24 mouse cellular contexts compared by ENCODE assay signal in genomic region chr5:140373711-140374110, GRCm38 (mm10). TPM values are rescaled to one million over a fixed set of nuclear protein-coding genes. Genes with fewer than 3 reads are reported as not detected.
DNase-seq lines count a peak whose midpoint lies in the region; ATAC-seq and TF ChIP-seq lines count a peak whose summit lies in the region.
"Had no signal": no experiment of that assay in that cellular context is flagged by ENCODE, and none has a peak within 500 bp of the region (broad histone marks: within the 10 kb centered on the region; RNA-seq: fewer than 3 reads in every experiment).

No protein-coding gene starts in this region.

- no peak overlapping the region for H3K9ac ChIP-seq in liver, adult 2 months (ENCODE audit: low read depth, low read length)
- no peak overlapping the region for H3K9ac ChIP-seq in midbrain, embryonic 11.5 days (ENCODE audit: low read length)
- no peak overlapping the region for H3K9ac ChIP-seq in midbrain, embryonic 13.5 days (replicated peaks)
- H3K9ac ChIP-seq: forebrain, embryonic 13.5 days; heart, embryonic 12.5 days; heart, embryonic 15.5 days had no signal

- no peak overlapping the region for H3K4me2 ChIP-seq in midbrain, embryonic 11.5 days
- no peak overlapping the region for H3K4me2 ChIP-seq in midbrain, embryonic 13.5 days (replicated peaks)
- H3K4me2 ChIP-seq: forebrain, embryonic 13.5 days; heart, embryonic 12.5 days; heart, embryonic 15.5 days; hindbrain, embryonic 13.5 days had no signal

- TF ChIP-seq CTCF in liver, adult 2 months (IDR thresholded peaks at IDR 0.05; ENCODE audit: low read depth, low read length), result no peak
- no peak for TF ChIP-seq CTCF in bone marrow, adult 2 months (IDR thresholded peaks at IDR 0.05; ENCODE audit: control insufficient read depth, insufficient read depth, low read length)

- H3K27me3 ChIP-seq in liver, adult 2 months (ENCODE audit: control insufficient read depth, insufficient read depth, low read length), result no peaks in the 10 kb centered on the region
- H3K27me3 ChIP-seq in midbrain, embryonic 11.5 days (ENCODE audit: control insufficient read depth, insufficient read depth, low read length), result no peaks in the 10 kb centered on the region
- H3K27me3 ChIP-seq in midbrain, embryonic 13.5 days, result no peaks in the 10 kb centered on the region
- H3K27me3 ChIP-seq: forebrain, embryonic 13.5 days; heart, embryonic 12.5 days; heart, embryonic 15.5 days; hindbrain, embryonic 13.5 days had no signal

- peaks cover 36% of the 10 kb centered on the region for H3K4me1 ChIP-seq in liver, adult 2 months (ENCODE audit: control insufficient read depth, insufficient read depth, low read length)
- H3K4me1 ChIP-seq in midbrain, embryonic 11.5 days (ENCODE audit: control insufficient read depth, insufficient read depth, low read length), result no peaks in the 10 kb centered on the region
- H3K4me1 ChIP-seq in midbrain, embryonic 13.5 days (replicated peaks), result peaks cover 4% of the 10 kb centered on the region; the same call in 1 of the 2 replicates
- H3K4me1 ChIP-seq in bone marrow, adult 2 months (ENCODE audit: control insufficient read depth, insufficient read depth, low read length), result peaks cover 3% of the 10 kb centered on the region

- no peak for ATAC-seq in midbrain, embryonic 11.5 days (ENCODE audit: low FRiP score)
- no peak for ATAC-seq in midbrain, embryonic 13.5 days
- ATAC-seq: CD4-positive, CD25-positive, alpha-beta regulatory T cell, adult 4 months; forebrain, embryonic 13.5 days; forebrain, embryonic 16.5 days had no signal

- no peaks in the 10 kb centered on the region for H3K36me3 ChIP-seq in liver, adult 2 months (ENCODE audit: control insufficient read depth, insufficient read depth, low read length)
- H3K36me3 ChIP-seq in midbrain, embryonic 11.5 days (ENCODE audit: control insufficient read depth, insufficient read depth, low read length), result no peaks in the 10 kb centered on the region
- no peaks in the 10 kb centered on the region for H3K36me3 ChIP-seq in midbrain, embryonic 13.5 days
- H3K36me3 ChIP-seq: forebrain, embryonic 10.5 days; heart, embryonic 12.5 days; heart, embryonic 15.5 days; hindbrain, embryonic 10.5 days; hindbrain, embryonic 13.5 days had no signal

- H3K9me3 ChIP-seq in midbrain, embryonic 11.5 days (ENCODE audit: control insufficient read depth, low read length), result no peaks in the 10 kb centered on the region
- no peaks in the 10 kb centered on the region for H3K9me3 ChIP-seq in midbrain, embryonic 13.5 days
- H3K9me3 ChIP-seq: forebrain, embryonic 10.5 days; forebrain, embryonic 13.5 days; heart, embryonic 12.5 days; heart, embryonic 15.5 days; hindbrain, embryonic 10.5 days; hindbrain, embryonic 13.5 days had no signal

- TF ChIP-seq POLR2A in liver, adult 2 months (IDR thresholded peaks at IDR 0.05; ENCODE audit: extremely low read depth, insufficient read depth, low read length), result no peak
- TF ChIP-seq POLR2A in bone marrow, adult 2 months (IDR thresholded peaks at IDR 0.05; ENCODE audit: borderline replicate concordance, control insufficient read depth, low read depth, low read length), result no peak

- H3K27ac ChIP-seq in liver, adult 2 months (replicated peaks; ENCODE audit: insufficient read depth, low read depth, low read length), result 0 out of 2 replicates have a peak overlapping the region, but pooled peaks have one; percentile 1
- H3K27ac ChIP-seq in midbrain, embryonic 11.5 days (ENCODE audit: low read depth, low read length), result no peak overlapping the region
- H3K27ac ChIP-seq in midbrain, embryonic 13.5 days, result no peak overlapping the region
- peak overlapping the region; percentile 24; the same call in 1 of the 2 replicates for H3K27ac ChIP-seq in bone marrow, adult 2 months (ENCODE audit: control insufficient read depth, insufficient read depth, low read depth, low read length, poor library complexity)
- H3K27ac ChIP-seq: forebrain, embryonic 10.5 days; forebrain, embryonic 13.5 days; heart, embryonic 15.5 days; hindbrain, embryonic 10.5 days; hindbrain, embryonic 13.5 days had no signal

- H3K79me2 ChIP-seq in liver, adult 2 months (ENCODE audit: control insufficient read depth, insufficient read depth, low read length), result peaks cover 38% of the 10 kb centered on the region; the same call in 1 of the 2 replicates

- H3K4me3 ChIP-seq in liver, adult 2 months (ENCODE audit: insufficient read depth, low read depth, low read length), result no peak overlapping the region
- H3K4me3 ChIP-seq in midbrain, embryonic 11.5 days (ENCODE audit: low read depth, low read length), result no peak overlapping the region
- H3K4me3 ChIP-seq in midbrain, embryonic 13.5 days (replicated peaks), result no peak overlapping the region
- H3K4me3 ChIP-seq in bone marrow, adult 2 months (replicated peaks; ENCODE audit: control insufficient read depth, low read depth, low read length), result no peak overlapping the region
- H3K4me3 ChIP-seq: forebrain, embryonic 10.5 days; forebrain, embryonic 13.5 days; heart, embryonic 12.5 days; heart, embryonic 15.5 days; hindbrain, embryonic 10.5 days; hindbrain, embryonic 13.5 days had no signal

- no peak for DNase-seq in liver, adult 2 months (ENCODE audit: extremely low read depth, low read depth, low spot score)
- no peak for DNase-seq in liver
- peak; percentile 4 for DNase-seq in midbrain, embryonic 11.5 days (ENCODE audit: low spot score, missing footprints)
- no peak for DNase-seq in gastrocnemius, postnatal 4 days (ENCODE audit: low spot score in 2 of 2)
- DNase-seq: adrenal gland, adult 2 months; adrenal gland, postnatal 25 days; cerebellum, adult 18-20 months; cerebellum, adult 9-10 months; cerebellum, postnatal 14 days; gastrocnemius, postnatal 10 days; gastrocnemius, postnatal 36 days; heart, adult 11 months; heart, postnatal 10 days; heart, postnatal 36 days had no signal

- WGBS in liver, adult 2 months, result 76% methylated on average over 2 of the region's 2 CpGs
- 75% methylated on average over 2 of the region's 2 CpGs for WGBS in midbrain, embryonic 11.5 days
- WGBS in midbrain, embryonic 13.5 days, result 84% methylated on average over 2 of the region's 2 CpGs
- WGBS in bone marrow, adult 2 months, result 61% methylated on average over 2 of the region's 2 CpGs

RNA-seq across cellular contexts. Expression of gene Snx8, which starts 15.4 kb away (rescaled TPM):
- total RNA-seq in liver, adult 2 months (2014; rRNA removed), result 12.5 and 14.0 TPM in 2 replicates
- polyA plus RNA-seq in liver, adult 2 months (2012; rRNA removed), result 10.2 and 11.2 TPM in 2 replicates
- 7.4 and 9.9 TPM in 2 replicates for polyA plus RNA-seq in midbrain, embryonic 11.5 days (2014; fragmentation: Nextera tagmentation; extraction: Ambion mirVana)
- polyA plus RNA-seq in midbrain, embryonic 13.5 days (2015; fragmentation: Nextera tagmentation; extraction: Ambion mirVana), result 25.2 and 26.4 TPM in 2 replicates
- 18.1 and 26.3 TPM in 2 replicates for polyA plus RNA-seq in bone marrow, adult 2 months (2011; ENCODE audit: insufficient read depth, insufficient read length, low replicate concordance, missing spikeins)
- total RNA-seq in gastrocnemius, postnatal 4 days (2021), result 10 to 100 TPM; 19.6 to 24.5 TPM

RNA-seq across cellular contexts. Expression of gene Mrm2, which starts 42.0 kb away (rescaled TPM):
- total RNA-seq in liver, adult 2 months (2014; rRNA removed), result 6.8 and 8.0 TPM in 2 replicates
- 8.4 and 8.9 TPM in 2 replicates for polyA plus RNA-seq in liver, adult 2 months (2012; rRNA removed)
- polyA plus RNA-seq in midbrain, embryonic 11.5 days (2014; fragmentation: Nextera tagmentation; extraction: Ambion mirVana), result 21.4 and 22.4 TPM in 2 replicates
- polyA plus RNA-seq in midbrain, embryonic 13.5 days (2015; fragmentation: Nextera tagmentation; extraction: Ambion mirVana), result 18.6 and 23.5 TPM in 2 replicates
- polyA plus RNA-seq in bone marrow, adult 2 months (2011; ENCODE audit: insufficient read depth, insufficient read length, low replicate concordance, missing spikeins), result 2.9 and 4.6 TPM in 2 replicates
- 1 to 10 TPM; 7.3 to 7.6 TPM for total RNA-seq in gastrocnemius, postnatal 4 days (2021)

RNA-seq across cellular contexts. Expression of gene Eif3b, which starts 45.4 kb away (rescaled TPM):
- 37.9 and 51.5 TPM in 2 replicates for total RNA-seq in liver, adult 2 months (2014; rRNA removed)
- polyA plus RNA-seq in liver, adult 2 months (2012; rRNA removed), result 58.3 and 64.8 TPM in 2 replicates
- polyA plus RNA-seq in midbrain, embryonic 11.5 days (2014; fragmentation: Nextera tagmentation; extraction: Ambion mirVana), result 163 and 166 TPM in 2 replicates
- 71.4 and 92.6 TPM in 2 replicates for polyA plus RNA-seq in midbrain, embryonic 13.5 days (2015; fragmentation: Nextera tagmentation; extraction: Ambion mirVana)
- polyA plus RNA-seq in bone marrow, adult 2 months (2011; ENCODE audit: insufficient read depth, insufficient read length, low replicate concordance, missing spikeins), result 69.8 and 90.3 TPM in 2 replicates
- total RNA-seq in gastrocnemius, postnatal 4 days (2021), result 100 to 1,000 TPM; 105 to 110 TPM

RNA-seq across cellular contexts. Expression of gene Nudt1, which starts 52.3 kb away (rescaled TPM):
- total RNA-seq in liver, adult 2 months (2014; rRNA removed), result 20.7 and 25.3 TPM in 2 replicates
- polyA plus RNA-seq in liver, adult 2 months (2012; rRNA removed), result 15.8 and 20.2 TPM in 2 replicates
- polyA plus RNA-seq in midbrain, embryonic 11.5 days (2014; fragmentation: Nextera tagmentation; extraction: Ambion mirVana), result 41.2 and 48.5 TPM in 2 replicates
- polyA plus RNA-seq in midbrain, embryonic 13.5 days (2015; fragmentation: Nextera tagmentation; extraction: Ambion mirVana), result 28.6 and 31.9 TPM in 2 replicates
- 29.0 and 30.0 TPM in 2 replicates for polyA plus RNA-seq in bone marrow, adult 2 months (2011; ENCODE audit: insufficient read depth, insufficient read length, low replicate concordance, missing spikeins)
- total RNA-seq in gastrocnemius, postnatal 4 days (2021), result 10 to 100 TPM in 1 of 2 experiments, 1 to 10 TPM in 1; 8.6 to 12.1 TPM

RNA-seq across cellular contexts. Expression of gene Mad1l1, which starts 52.4 kb away (rescaled TPM):
- 6.4 and 6.7 TPM in 2 replicates for total RNA-seq in liver, adult 2 months (2014; rRNA removed)
- 13.0 and 14.4 TPM in 2 replicates for polyA plus RNA-seq in liver, adult 2 months (2012; rRNA removed)
- polyA plus RNA-seq in midbrain, embryonic 11.5 days (2014; fragmentation: Nextera tagmentation; extraction: Ambion mirVana), result 37.5 and 44.2 TPM in 2 replicates
- polyA plus RNA-seq in midbrain, embryonic 13.5 days (2015; fragmentation: Nextera tagmentation; extraction: Ambion mirVana), result 39.7 and 40.7 TPM in 2 replicates
- polyA plus RNA-seq in bone marrow, adult 2 months (2011; ENCODE audit: insufficient read depth, insufficient read length, low replicate concordance, missing spikeins), result 19.0 and 24.7 TPM in 2 replicates
- 10 to 100 TPM; 20.4 to 24.9 TPM for total RNA-seq in gastrocnemius, postnatal 4 days (2021)

Comparison
In these comparisons a context has a peak if more than half of its experiments do, and no peak if none do; other contexts are left out.
1. H3K27ac ChIP-seq: peak in liver, adult 2 months (single experiment) and bone marrow, adult 2 months (single experiment); none in midbrain, embryonic 11.5 days (single experiment) and midbrain, embryonic 13.5 days (single experiment).